Mouse (Mus musculus) embryonic fibroblast, embryonic 13.5 days (primary cell): ENCODE results near the gene Dctpp1. TPM values are rescaled to one million over a fixed set of nuclear protein-coding genes. Genes with fewer than 3 reads are reported as not detected.
A peak's percentile ranks its signal among the peaks of the same experiment; 100 is the strongest.

Experiments used
- H3K27ac ChIP-seq: 2 replicates; pipeline ENCODE4 v1.5.1; 2012; ENCODE audit warnings: low read length, control low read depth, inconsistent platforms; ENCODE audit not compliant: insufficient read depth
- H3K4me1 ChIP-seq: 2 replicates; pipeline ENCODE4 v1.6.1; 2011; ENCODE audit warnings: low read length; ENCODE audit not compliant: control insufficient read depth, insufficient read depth
- H3K4me3 ChIP-seq: 2 replicates; pipeline ENCODE4 v1.5.1; 2011; ENCODE audit warnings: mild to moderate bottlenecking, control low read depth, low read length; ENCODE audit not compliant: insufficient read depth
- CTCF ChIP-seq: IDR thresholded peaks from 2 replicates; pipeline ENCODE4 v1.5.1; 2011; ENCODE audit warnings: mild to moderate bottlenecking, control low read depth, low read length, moderate library complexity, borderline replicate concordance; ENCODE audit not compliant: insufficient read depth
- POLR2A ChIP-seq: IDR thresholded peaks from 2 replicates; pipeline ENCODE4 v1.6.1; 2011; ENCODE audit warnings: low read depth, mild to moderate bottlenecking, control low read depth, low read length, moderate library complexity
- polyA plus RNA-seq: library from polyadenylated mRNA; stranded (reverse); fragments of >200 nt; gene quantifications from 2 replicates; pipeline ENCODE4 v1.2.4, GENCODE M21; 2011; ENCODE audit warnings: low read depth; ENCODE audit not compliant: missing spikeins, insufficient read length

The Dctpp1 gene
- polyA plus RNA-seq, 1 experiment = 30.6 TPM

GRCm38 (mm10) chr7:127212432-127213250 lies 47.9 kb downstream of the Dctpp1 start:
- no peaks in the 10 kb centered on the region for H3K4me1 ChIP-seq
- no peak overlapping the region for H3K27ac ChIP-seq
- no peak overlapping the region for H3K4me3 ChIP-seq
- no peak for TF ChIP-seq POLR2A
- no peak for TF ChIP-seq CTCF

GRCm38 (mm10) chr7:127211014-127211745 lies 49.3 kb downstream of the Dctpp1 start:
- H3K4me3 ChIP-seq = no peak overlapping the region
- TF ChIP-seq POLR2A (no peak), CTCF (no peak)
- H3K4me1 ChIP-seq = no peaks in the 10 kb centered on the region
- no peak overlapping the region for H3K27ac ChIP-seq

- TF ChIP-seq CTCF = no peak
- no peak for TF ChIP-seq POLR2A
- H3K4me3 ChIP-seq = no peak overlapping the region
- H3K4me1 ChIP-seq = peaks cover 2% of the 10 kb centered on the region; the same call in 1 of the 2 replicates
- no peak overlapping the region for H3K27ac ChIP-seq
Observed at GRCm38 (mm10) chr7:127210266-127210665, 50.2 kb downstream of the Dctpp1 start.

- H3K4me1 ChIP-seq = peaks cover 2% of the 10 kb centered on the region; the same call in 1 of the 2 replicates
- H3K27ac ChIP-seq = no peak overlapping the region; the same call in 1 of the 2 replicates
- TF ChIP-seq POLR2A (no peak), CTCF (no peak)
- no peak overlapping the region for H3K4me3 ChIP-seq
Observed at GRCm38 (mm10) chr7:127209851-127210250, 50.7 kb downstream of the Dctpp1 start.

GRCm38 (mm10) chr7:127208553-127209438 lies 51.7 kb downstream of the Dctpp1 start, which contains the start of gene Mylpf:
Gene Mylpf (plus strand): TSS chr7:127208890.
- peaks cover 2% of the 10 kb centered on the region; the same call in 1 of the 2 replicates for H3K4me1 ChIP-seq
- H3K27ac ChIP-seq = peak within 1 kb of the TSS; percentile 63
- peak; percentile 54; the same call in 1 of the 2 replicates for TF ChIP-seq CTCF
- TF ChIP-seq POLR2A = peak; percentile 89

GRCm38 (mm10) chr7:127208295-127208552 lies 52.3 kb downstream of the Dctpp1 start, which contains the start of gene Tbc1d10b:
Gene Tbc1d10b (minus strand): TSS chr7:127208468.
- peaks cover 2% of the 10 kb centered on the region; the same call in 1 of the 2 replicates for H3K4me1 ChIP-seq
- peak within 1 kb of the TSS; percentile 63 for H3K27ac ChIP-seq
- peak within 1 kb of the TSS; percentile 90 for H3K4me3 ChIP-seq
- TF ChIP-seq POLR2A (no peak), CTCF (no peak)

More at GRCm38 (mm10) chr7:127208553-127209438, 51.7 kb downstream of the Dctpp1 start, which contains the start of gene Mylpf:
- peak within 1 kb of the TSS; percentile 90 for H3K4me3 ChIP-seq

- TF ChIP-seq POLR2A (no peak), CTCF (no peak)
- Histone ChIP-seq H3K27ac (peak overlapping the region; percentile 5; the same call in 1 of the 2 replicates), H3K4me1 (peaks cover 2% of the 10 kb centered on the region; the same call in 1 of the 2 replicates), H3K4me3 (peak overlapping the region; percentile 90)
Observed at GRCm38 (mm10) chr7:127207374-127208294, 52.9 kb downstream of the Dctpp1 start.

Other genes starting within 250 kb of the Dctpp1 start
- 32.2 and 47.6 TPM in 2 replicates for gene Mvp, start 246.1 kb downstream of the Dctpp1 start, polyA plus RNA-seq
- gene Pagr1b, start 244.2 kb downstream of the Dctpp1 start, polyA plus RNA-seq = 21.7 and 25.6 TPM in 2 replicates
- 14.0 and 14.3 TPM in 2 replicates for gene Pagr1a, start 243.4 kb downstream of the Dctpp1 start, polyA plus RNA-seq
- 13.5 and 15.7 TPM in 2 replicates for gene Gm42742, start 239.6 kb downstream of the Dctpp1 start, polyA plus RNA-seq
- 3.1 and 15.3 TPM in 2 replicates for gene Prrt2, start 239.5 kb downstream of the Dctpp1 start, polyA plus RNA-seq
- gene Maz, start 233.7 kb downstream of the Dctpp1 start, polyA plus RNA-seq = 86.9 and 127 TPM in 2 replicates
- gene Kif22, start 218.2 kb downstream of the Dctpp1 start, polyA plus RNA-seq = 22.5 and 37.4 TPM in 2 replicates
- gene Zg16, start 173.4 kb downstream of the Dctpp1 start, polyA plus RNA-seq = not detected in 2 replicates
- gene AI467606, start 169.3 kb downstream of the Dctpp1 start, polyA plus RNA-seq = 0.42 and 1.1 TPM in 2 replicates
- gene Qprt, start 138.5 kb downstream of the Dctpp1 start, polyA plus RNA-seq = 0.25 TPM in 1 of 2 replicates, not detected in the other
- gene Spn, start 122.9 kb downstream of the Dctpp1 start, polyA plus RNA-seq = not detected in 2 replicates
- 66.3 and 74.3 TPM in 2 replicates for gene Cd2bp2, start 64.7 kb downstream of the Dctpp1 start, polyA plus RNA-seq
- 37.0 and 37.5 TPM in 2 replicates for gene Tbc1d10b, start 52.2 kb downstream of the Dctpp1 start, polyA plus RNA-seq
- 1.4 and 1.7 TPM in 2 replicates for gene Mylpf, start 51.8 kb downstream of the Dctpp1 start, polyA plus RNA-seq
- gene Zfp553, start 27.6 kb downstream of the Dctpp1 start, polyA plus RNA-seq = 11.0 and 12.4 TPM in 2 replicates
- 3.9 and 4.2 TPM in 2 replicates for gene Sept1, start 27.6 kb downstream of the Dctpp1 start, polyA plus RNA-seq
- gene Zfp771, start 16.4 kb downstream of the Dctpp1 start, polyA plus RNA-seq = 21.3 and 24.3 TPM in 2 replicates
- gene Sephs2, start 13.3 kb upstream of the Dctpp1 start, polyA plus RNA-seq = 25.9 and 29.4 TPM in 2 replicates
- gene Itgal, start 35.6 kb upstream of the Dctpp1 start, polyA plus RNA-seq = 0.20 and 0.56 TPM in 2 replicates
- 18.4 and 20.7 TPM in 2 replicates for gene Zfp768, start 84.9 kb upstream of the Dctpp1 start, polyA plus RNA-seq
- 4.5 and 7.0 TPM in 2 replicates for gene Zfp747, start 115.3 kb upstream of the Dctpp1 start, polyA plus RNA-seq
- 1.6 and 2.1 TPM in 2 replicates for gene 9130019O22Rik, start 126.5 kb upstream of the Dctpp1 start, polyA plus RNA-seq
- 5.3 and 7.1 TPM in 2 replicates for gene E430018J23Rik, start 132.9 kb upstream of the Dctpp1 start, polyA plus RNA-seq
- gene Zfp764, start 146.1 kb upstream of the Dctpp1 start, polyA plus RNA-seq = 3.3 and 5.0 TPM in 2 replicates
- 9.6 and 11.0 TPM in 2 replicates for gene Zfp688, start 161.4 kb upstream of the Dctpp1 start, polyA plus RNA-seq
- gene Zfp689, start 188.4 kb upstream of the Dctpp1 start, polyA plus RNA-seq = 1.8 and 3.2 TPM in 2 replicates
- gene Prr14, start 198.9 kb upstream of the Dctpp1 start, polyA plus RNA-seq = 73.6 and 83.0 TPM in 2 replicates
- gene Fbrs, start 218.5 kb upstream of the Dctpp1 start, polyA plus RNA-seq = 54.2 and 58.1 TPM in 2 replicates